Mouse (Mus musculus) embryo, embryonic 10 days (tissue): ENCODE data around the gene Kctd18.
"Not testable (repeated sequence)": the region's sequence is repeated elsewhere in the genome, so short reads cannot be mapped to it uniquely, and the experiment has no call there.

Source experiments
- DNase-seq: peaks from one replicate; pipeline ENCODE4 v3.0.0-alpha.2; 2015; ENCODE audit warnings: low spot score

Gene Kctd18

DNA sequence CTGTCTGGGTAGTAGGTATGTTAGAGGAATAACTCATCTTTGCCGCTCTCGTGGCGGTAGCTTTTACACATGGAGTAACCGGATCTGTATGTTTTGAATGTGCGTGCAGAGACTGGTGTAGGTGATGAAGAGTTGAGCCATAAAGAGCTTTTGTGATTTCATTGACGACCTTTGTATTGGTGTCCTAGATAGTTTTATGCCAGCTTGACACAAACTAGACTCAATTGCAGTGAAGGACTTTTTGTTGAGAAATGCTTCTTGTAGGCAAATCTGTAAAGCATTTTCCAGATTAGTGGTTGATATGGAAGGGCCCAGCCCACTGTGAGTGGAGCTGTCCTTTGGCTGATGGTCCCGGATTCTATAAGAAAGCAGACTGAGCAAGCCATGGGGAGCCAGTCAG is at the start of gene Kctd18:
TSS of gene Kctd18 (minus strand) at position 101 of the 400 bp plus-strand sequence.
- DNase-seq, result no peak

DNA sequence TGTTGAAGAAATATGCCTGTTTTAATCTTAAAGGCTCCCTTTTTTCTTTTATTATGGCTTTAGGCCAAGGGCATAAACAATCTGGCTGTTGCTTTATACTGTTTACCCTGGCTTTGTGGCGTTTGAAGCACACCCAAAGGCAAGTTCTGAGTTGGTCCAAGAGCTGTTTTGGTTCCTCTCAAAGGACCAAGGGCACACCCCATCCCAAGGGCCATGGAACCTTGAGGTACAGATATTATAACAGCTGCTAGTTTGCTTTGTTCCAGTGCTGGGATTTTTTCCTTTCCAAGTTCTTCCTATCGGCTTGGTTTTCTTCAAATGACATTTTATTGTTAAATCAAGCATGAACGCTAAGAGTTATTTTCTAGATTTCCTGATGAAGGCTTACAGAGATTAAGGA is 46.9 kb upstream of the Kctd18 start:
- no peak for DNase-seq

DNA sequence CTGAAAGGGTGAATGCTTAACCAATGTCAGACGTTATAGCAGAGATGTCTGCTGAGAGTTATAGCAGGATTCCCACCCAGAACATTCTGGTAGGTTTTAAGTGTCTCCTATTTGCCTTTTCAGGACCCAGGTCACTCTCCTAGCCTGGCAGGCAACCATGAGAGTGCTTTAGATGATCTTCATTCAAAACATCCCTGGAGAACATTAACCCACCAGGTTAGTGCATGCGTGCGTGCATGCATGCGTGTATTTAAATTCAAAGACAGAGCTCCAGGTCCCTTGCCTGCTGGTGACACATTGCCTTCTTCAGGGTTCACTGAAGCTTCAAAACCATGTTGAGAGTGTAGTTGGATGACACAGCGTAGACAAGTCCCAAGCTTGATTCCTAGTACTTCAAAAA is 46.4 kb upstream of the Kctd18 start:
- DNase-seq, result no peak

DNA sequence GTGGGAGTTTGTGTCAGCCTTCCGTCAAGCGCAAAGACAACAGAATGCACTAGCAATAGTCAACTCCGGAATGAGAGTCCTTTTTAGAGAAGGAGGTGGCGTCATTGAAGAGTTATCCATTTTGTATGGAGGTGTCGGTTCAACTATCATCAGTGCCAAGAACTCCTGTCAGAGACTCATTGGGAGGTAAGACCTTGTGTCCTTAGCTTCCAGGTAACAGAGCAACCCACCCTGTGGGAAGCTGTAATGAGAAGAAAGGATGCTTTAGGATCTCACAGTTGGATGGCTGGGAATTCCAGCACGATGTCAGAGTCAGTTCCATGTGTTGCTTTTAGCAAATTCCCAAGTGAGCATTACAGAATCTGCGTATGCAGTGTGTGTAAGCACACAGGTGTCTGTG is 43.4 kb upstream of the Kctd18 start:
- DNase-seq, result no peak

DNA sequence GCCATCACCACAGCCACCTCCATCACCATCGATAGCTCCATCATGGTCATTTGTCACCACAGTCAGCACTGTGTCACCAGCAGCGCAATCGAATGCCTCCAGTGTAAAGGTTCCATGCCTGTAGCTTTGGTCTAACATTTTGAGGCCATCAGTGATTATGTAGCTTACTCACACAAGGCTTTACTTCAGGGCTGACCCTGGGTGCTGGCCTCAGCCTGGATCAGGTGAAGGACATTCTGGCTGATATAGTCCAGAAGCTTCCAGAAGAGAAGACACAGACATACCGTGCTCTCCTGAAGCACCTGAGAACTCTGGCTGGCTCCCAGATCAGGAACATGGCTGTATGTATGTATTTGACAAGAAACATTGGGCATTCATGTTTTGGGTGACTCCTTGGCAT is 40.1 kb upstream of the Kctd18 start:
- no peak for DNase-seq

DNA sequence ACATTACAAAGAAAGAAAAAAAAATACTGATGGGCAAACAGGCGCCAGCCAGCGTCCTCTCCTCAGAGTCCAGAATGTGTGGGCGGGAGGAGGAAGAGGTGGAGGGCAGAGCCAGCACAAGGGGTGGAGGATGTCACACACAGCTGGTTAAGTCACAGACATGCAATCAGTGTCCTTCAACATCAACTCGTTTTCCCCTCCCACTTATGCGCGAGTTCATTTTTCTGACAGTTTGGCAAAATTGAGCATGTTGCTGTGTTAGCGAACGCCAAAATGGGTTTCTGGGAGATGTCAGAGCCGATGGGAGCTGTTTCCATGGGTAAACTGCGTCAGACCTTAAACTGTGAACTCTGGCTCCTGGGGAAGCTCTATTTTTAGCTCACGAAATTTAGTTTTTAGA is 38.2 kb upstream of the Kctd18 start:
- DNase-seq, result no peak

DNA sequence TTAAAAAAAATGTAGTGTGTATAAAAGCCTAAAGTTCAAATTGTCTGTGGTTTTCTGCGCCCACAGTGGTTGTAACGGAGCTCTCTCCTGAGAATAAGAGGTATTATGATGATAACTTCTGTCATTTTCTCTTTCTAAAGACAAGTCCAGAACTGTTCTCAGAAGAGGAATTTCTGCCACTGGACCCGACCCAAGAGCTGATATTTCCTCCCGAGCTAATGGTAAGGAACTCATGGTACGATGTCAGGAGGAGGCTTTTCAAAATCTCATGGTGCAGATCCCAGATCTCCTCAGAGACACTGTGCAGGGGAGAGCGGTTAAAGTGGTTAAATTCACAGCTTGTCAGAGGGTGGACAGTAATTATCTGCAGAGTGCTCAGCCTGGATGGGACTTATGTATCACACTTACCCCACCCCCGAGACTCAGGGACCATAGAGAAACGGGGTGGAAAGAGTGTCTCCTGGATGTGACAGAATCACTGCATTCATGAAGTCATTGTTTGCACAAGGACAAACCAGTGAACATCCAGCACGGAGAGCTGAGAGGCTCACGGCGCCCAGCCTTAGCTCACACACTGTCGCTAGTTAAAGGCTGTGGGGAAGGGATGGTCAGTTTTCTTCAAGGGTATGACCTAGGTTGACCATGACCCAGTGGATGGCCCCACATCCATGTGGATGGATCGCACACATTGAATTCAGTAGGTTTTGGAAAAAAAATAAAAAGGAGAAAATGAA is 37.5 kb upstream of the Kctd18 start:
- DNase-seq, result no peak

DNA sequence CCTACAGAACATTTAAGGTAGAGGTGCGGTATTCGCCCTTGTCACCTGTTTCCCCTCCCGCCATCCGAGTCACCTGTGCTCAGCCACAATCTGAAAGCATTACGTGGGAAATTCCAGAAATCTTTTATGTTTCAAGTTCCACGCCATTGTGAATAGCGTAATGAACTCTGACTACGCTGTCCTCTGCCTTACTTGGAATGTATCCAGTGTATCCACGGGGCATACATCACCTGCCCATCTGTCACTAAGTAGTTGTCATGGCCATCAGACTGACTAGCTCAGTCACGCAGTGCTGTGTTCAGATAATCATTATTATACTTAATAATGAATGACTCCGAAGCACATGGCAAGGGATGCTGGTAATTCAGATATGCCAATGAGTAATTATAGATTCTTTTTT is 36.8 kb upstream of the Kctd18 start:
- no peak for DNase-seq

DNA sequence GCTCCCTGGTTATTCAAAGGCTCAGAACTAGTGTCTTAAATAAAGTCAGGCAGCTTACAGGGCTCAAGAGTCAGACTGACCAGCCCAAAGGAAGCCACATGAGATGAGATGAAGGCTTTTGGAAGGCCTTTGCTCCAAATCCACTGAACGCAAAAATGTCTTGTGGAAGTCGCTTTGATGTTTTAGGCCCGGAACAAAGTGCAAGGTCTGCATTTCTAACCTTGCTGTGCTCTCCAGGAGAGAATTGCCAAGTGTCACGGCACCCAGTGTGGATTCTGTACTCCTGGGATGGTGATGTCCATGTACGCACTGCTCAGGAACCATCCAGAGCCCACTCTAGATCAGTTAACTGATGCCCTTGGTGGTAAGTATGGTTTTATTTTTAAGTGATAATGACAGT is 30.4 kb upstream of the Kctd18 start:
- no peak for DNase-seq

DNA sequence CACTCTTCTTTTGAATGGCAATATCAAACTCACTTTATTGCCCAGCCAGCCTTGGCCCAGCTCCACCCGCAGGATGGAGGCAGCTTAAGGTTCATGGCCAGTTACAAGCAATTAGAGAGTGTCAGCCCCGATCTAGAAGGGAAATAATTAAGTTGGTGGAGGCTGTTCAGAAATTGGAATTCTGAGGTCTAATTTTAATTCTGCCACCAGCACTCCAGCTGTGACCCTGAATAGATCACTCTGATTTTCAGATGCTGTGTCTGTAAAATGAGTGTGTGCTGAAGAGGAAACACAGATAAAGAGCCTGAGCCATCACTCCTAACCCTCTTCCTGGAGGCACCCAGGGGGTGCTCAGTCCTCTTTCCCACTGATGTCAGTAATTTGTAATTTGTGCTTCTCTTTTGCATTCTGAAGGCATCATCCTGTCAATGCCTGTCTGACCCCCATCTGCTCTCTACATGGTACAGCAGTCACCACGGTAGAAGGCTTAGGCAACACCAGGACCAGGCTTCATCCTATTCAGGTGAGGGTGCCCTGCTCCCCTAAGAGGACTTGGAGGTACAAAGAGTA is 28.1 kb upstream of the Kctd18 start:
- no peak for DNase-seq

DNA sequence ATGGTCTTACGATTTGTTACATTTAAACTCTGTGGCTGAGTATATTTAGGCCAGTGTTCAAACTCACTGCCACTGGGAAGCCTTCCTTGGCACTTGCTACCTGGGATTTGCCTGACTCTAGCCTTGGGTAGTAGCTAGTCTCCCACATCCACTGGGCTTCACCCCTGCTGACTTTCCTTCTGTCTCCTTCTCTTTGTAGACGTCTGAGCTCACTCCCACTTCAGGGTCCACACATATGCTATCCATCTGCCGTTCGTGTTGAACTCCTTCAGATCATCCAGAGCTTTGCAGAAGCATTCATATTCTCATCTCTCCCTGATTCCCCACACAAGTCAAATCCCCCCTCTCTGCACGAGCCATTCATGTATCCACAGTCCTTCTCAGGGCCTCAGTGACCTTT is 26.8 kb upstream of the Kctd18 start:
- DNase-seq, result no peak

DNA sequence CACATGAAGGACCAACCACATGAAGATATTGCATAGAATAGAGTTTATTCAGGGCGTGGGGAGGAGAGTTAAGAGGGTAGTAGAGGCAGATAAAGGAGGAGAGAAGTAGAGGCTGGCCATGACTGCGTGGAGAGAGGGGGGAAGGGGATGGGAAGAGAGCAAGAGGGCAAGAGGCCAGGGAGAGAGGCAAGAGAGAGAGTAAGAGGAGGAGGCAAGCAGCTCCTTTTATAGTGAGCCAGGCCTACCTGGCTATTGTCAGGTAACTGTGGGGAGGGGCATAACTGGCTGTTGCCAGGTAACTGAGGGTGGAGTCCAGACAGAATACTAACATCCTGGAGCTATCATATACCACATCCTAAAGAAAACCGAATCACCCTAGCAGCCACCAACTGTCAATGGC is 26.3 kb upstream of the Kctd18 start:
- DNase-seq, result no peak

DNA sequence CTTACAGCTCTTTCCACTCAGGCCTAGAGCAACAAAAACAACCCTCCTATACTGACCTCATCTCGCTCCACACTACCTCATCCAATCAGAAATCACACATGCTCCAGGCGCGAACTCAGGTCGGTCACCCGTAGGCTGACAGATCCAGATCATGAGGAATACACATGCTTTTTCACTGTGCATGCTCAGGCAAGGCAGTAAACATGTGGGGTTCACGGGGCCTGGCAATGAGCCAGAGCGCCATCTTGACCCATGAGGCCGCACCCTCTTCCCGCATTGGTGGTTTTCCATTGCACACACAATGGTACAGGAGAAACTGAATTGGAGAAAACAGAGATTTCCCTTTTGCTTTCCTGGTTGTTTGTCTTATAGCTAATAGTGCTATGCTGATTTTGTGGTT is 18.6 kb upstream of the Kctd18 start:
- not testable (repeated sequence) for DNase-seq

DNA sequence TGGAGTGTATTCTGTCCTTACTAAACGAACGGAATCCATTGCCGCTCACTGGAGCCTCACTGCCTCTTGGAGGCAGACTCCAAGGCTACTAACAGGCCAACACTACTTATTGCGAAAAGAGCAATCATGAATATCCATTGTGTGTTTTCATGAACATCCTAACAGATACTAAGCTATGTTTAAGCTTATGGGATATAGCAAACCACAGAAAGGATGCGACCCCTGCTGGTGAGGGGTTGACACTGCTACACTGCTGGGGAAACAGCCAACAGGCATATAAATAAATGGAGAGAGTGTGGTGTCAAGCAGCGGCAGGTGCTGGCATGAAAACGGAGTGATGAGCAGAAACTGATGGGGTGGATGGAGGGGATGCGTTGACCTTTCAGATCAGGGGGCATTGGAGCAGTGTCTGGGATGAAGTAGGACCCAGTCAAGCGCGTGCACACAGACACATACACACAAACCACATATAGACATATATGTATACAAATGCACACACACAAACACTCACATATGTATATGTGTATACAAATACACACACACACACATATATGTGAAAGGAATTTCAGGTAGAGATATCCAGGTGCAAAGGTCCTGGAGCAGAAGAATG is 12.5 kb upstream of the Kctd18 start:
- DNase-seq, result peak; percentile 89

DNA sequence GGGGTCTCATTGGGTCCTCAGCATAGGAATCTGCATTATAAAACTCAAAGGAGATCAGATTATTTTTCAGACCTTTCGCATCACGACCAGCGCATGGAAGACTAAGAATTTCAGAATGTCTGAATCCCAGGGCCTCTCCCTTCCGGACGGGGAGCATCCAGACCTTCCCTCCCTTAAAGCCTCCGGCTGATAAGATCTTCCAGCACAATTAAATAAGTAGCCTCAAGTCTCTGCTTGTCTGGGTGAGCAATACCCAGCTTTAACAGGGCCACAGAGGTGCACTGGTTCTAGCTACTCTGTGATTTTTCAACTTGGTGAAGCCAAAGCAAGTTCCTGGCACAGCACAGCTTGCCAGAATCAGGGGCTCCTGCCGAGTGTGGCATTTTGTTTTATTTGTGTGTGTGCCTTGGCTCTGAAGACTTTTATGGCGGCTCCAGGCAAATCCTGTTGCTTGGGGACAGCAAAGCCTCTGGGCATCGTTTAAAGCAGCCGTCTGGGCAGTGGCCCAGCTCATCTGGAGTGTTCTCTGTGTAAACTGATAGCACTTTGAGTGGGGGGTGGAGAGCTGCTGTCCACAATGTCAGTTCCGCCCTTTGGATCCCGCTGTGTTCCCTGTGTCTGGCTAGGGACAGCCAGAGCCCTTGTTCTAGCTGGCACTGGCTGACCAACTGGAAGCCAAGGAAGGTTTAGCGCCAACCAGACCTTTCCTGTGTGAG is 11.6 kb upstream of the Kctd18 start:
- peak; percentile 61 for DNase-seq

DNA sequence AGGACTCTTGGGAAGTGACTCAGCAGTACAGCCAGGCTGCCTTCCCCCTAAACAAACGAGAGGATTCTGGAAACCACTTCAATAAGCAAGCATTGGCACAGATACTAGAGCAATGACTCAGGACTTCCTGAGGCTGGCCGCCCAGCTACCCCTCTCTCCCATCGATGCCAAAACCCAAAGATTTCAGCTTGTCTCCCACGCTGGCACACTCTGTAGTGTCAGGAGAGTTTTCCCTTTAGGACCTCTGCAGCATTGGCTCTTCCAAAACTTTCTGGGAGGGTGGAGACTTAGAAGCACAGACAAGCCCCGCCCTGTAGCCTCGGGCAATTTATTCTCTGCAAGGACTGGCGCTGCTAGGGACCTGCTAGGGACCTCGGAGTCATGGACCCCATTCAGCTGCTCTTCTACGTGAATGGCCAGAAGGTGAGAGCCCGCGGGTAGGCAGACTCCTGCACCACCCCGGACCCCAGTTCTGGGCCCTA is 10.9 kb upstream of the Kctd18 start, which contains the start of gene Aox1:
TSS of gene Aox1 (plus strand) at position 296 of the 482 bp plus-strand sequence.
- DNase-seq, result peak; percentile 48

DNA sequence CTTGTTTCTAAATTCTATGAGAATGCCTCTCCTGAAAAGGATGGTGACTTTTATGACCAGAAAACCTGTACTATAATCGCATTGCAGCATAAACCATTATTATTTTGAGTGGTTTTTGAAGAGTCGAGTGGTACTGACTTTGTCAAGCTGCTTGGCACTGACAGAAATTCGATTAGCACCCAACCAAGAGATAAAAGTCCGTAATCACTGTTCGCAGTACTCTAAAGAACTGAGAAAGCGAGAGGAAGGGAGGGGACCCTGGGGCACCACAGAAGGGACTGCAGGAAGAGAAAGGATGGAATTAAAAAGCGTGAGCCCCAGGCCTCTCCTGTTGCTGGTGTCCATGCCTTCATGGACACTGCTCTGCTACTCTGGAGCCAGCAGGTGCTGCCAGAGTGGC is 9.0 kb upstream of the Kctd18 start:
- DNase-seq, result no peak

DNA sequence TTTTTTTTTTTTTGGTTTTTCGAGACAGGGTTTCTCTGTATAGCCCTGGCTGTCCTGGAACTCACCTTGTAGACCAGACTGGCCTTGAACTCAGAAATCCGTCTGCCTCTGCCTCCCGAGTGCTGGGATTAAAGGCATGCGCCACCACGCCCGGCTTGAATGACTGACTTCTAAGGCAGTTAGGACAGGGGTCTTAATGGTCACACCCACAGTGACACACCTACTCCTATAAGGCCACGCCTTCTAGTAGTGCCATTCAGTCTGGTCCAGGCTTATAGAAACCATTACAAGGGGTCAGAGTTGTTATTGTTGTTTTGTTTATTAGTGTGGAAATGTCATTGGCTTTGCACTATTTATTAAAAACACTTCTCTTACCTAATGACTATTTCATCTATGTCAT is 12.4 kb downstream of the Kctd18 start:
- DNase-seq, result not testable (repeated sequence)

DNA sequence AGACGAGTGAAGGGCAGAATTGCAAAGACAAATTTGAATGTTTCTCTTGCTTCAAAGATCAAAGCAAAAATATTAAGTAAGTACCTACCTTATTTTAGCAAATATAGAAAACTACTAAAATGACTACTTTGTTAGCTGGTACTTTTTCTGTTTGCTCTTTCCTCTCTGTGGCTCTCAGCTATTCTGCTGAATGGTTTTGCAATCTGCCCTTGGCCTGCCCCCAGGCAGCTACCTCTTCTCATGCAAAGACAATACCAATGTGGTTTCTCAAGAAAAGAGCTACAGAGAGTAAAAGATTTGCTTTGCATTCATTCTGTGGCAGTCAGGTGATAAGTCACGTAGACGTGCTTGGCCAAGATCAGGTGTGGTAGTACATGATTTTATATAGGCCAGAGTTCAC is 20.6 kb downstream of the Kctd18 start:
- DNase-seq, result no peak

DNA sequence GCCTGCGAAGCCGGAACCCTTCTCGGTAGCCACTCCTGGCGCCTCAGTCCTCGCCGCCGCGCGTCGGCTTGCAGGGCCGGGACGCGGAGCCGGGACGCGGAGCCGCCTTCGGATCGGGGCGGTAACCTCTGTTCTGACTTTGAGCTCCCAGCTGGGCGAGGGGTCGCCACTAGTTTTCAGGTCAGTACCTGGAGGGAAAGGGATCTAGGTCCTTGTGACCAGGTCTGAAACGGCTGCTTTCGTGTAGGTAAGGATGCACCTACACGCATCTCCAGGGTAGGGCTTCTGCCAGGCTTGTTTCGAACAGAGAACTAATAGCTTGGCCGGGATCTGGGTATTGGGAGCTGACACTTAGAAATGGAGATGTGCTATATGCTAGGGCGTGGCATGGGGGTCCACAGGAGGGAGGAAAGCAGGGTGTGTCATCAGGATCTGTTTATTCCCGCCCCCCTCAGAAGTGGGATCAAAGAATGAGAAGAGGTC is 22.6 kb downstream of the Kctd18 start:
- DNase-seq, result no peak

DNA sequence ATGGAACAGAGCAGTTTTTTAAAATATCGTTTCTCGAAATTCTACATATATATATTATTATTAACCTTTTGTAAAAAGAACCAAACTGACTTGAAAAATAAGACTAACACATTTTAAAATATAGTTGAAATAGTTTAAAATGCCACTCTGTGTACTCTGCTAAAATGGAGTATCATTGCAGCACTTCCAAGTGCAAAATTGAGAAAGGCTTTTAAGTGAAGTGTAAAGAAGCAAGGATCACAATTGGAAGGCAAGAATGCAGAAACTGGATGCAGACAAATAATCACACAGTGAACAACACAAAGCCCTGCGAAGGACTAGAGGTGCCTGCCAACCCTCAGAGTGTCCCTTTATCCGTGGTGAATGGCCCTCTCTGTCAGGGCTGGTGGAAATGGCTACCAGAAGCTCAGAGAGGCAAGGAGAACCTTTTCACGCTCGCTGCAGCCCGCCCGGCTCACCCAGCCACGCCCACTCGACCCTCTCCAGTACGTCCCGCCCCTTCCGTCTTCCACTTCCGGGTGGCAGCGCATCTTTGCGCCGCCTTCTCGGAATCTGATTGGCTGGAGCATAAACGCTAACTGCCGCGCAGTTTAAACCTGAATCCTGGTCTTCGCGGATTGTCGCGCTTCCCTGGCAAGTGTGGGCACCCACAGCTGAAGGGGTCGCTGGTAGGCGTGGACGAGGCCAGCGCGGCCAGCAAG is 23.2 kb downstream of the Kctd18 start, which contains the start of gene Sgo2a:
TSS of gene Sgo2a (plus strand) at position 540 of the 701 bp plus-strand sequence.
- DNase-seq, result peak; percentile 99

DNA sequence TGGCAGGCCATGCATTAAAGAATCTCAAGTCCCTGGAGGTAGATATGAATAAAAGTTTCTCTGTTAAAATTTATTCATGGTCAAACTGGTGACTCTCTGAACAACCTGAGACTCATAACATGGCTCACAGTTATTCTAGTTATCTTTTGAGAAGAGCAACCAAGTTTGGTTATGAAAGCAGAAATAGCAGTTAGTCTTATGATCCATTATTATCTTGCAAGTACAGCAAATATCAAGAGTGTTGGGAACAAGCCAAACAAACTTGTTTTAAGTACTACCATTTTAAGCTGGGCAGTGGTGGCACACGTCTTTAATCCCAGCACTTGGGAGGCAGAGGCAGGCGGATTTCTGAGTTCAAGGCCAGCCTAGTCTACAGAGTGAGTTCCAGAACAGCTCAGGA is 27.5 kb downstream of the Kctd18 start:
- no peak for DNase-seq
